In the genomic region with DNA sequence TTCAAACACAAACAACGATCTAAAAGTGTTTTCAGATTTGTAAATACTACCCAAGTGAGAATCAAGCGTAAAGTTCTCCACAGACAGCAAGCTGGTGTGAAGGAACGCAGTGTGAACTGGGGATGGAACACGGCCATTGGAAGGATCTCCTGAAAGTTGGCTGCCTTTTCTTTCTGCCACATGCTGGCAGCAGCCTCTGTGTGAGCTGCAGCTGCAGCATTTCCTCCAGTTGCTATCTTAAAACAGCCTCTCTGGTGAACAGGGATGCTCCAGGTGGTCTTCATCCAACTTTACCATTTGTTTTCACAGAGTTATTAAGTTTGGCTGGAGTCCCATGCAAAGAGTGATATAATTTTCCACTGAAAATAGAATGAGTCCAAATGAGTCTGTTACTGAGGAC, we compare ENCODE assay signal across 19 mouse cellular contexts.
DNase-seq lines count a peak whose midpoint lies in the region; ATAC-seq and TF ChIP-seq lines count a peak whose summit lies in the region.
"Had no signal": no experiment of that assay in that cellular context is flagged by ENCODE, and none has a peak within 500 bp of the region (broad histone marks: within the 10 kb centered on the region; RNA-seq: fewer than 3 reads in every experiment).

No protein-coding gene starts in this region.

- ATAC-seq in forebrain, embryonic 14.5 days = no peak
- ATAC-seq in forebrain, embryonic 11.5 days (replicated peaks; ENCODE audit: low FRiP score) = no peak
- 0 out of 2 replicates have a peak, but pooled peaks have one; percentile 36 for ATAC-seq in kidney, embryonic 15.5 days (replicated peaks; ENCODE audit: low FRiP score)
- ATAC-seq: forebrain, embryonic 16.5 days; intestine, embryonic 16.5 days had no signal

- no peak overlapping the region for H3K27ac ChIP-seq in forebrain, embryonic 14.5 days (ENCODE audit: low read depth, low read length)
- no peak overlapping the region for H3K27ac ChIP-seq in forebrain, embryonic 11.5 days (ENCODE audit: low read depth, low read length)
- H3K27ac ChIP-seq in kidney, embryonic 15.5 days = no peak overlapping the region
- no peak overlapping the region for H3K27ac ChIP-seq in left cerebral cortex, adult 2 months
- H3K27ac ChIP-seq: hindbrain, embryonic 14.5 days; limb, embryonic 10.5 days; neural tube, embryonic 12.5 days had no signal

- H3K36me3 ChIP-seq in forebrain, embryonic 14.5 days (ENCODE audit: control insufficient read depth, insufficient read depth, low read length) = no peaks in the 10 kb centered on the region
- no peaks in the 10 kb centered on the region for H3K36me3 ChIP-seq in forebrain, embryonic 11.5 days (ENCODE audit: control insufficient read depth, insufficient read depth, low read length)
- H3K36me3 ChIP-seq in kidney, embryonic 15.5 days = no peaks in the 10 kb centered on the region
- H3K36me3 ChIP-seq: limb, embryonic 10.5 days; neural tube, embryonic 12.5 days had no signal

- no peaks in the 10 kb centered on the region for H3K9me3 ChIP-seq in forebrain, embryonic 14.5 days (replicated peaks; ENCODE audit: control insufficient read depth, low read length)
- no peaks in the 10 kb centered on the region for H3K9me3 ChIP-seq in forebrain, embryonic 11.5 days (ENCODE audit: control insufficient read depth, low read length)
- H3K9me3 ChIP-seq in kidney, embryonic 15.5 days (replicated peaks) = no peaks in the 10 kb centered on the region
- H3K9me3 ChIP-seq: limb, embryonic 10.5 days; neural tube, embryonic 12.5 days had no signal

- DNase-seq in forebrain, embryonic 14.5 days (ENCODE audit: low spot score) = peak; percentile 9
- DNase-seq in forebrain, embryonic 11.5 days (ENCODE audit: low spot score) = no peak
- no peak for DNase-seq in kidney, postnatal 25 days
- peak; percentile 3 for DNase-seq in left cerebral cortex, postnatal 4 days
- DNase-seq in left cerebral cortex, adult 2 months (ENCODE audit: extremely low spot score in 1 of 2, low spot score in 2 of 2) = no peak
- DNase-seq in right cerebral cortex, postnatal 4 days = peak; percentile 10
- DNase-seq in right cerebral cortex, adult 2 months (ENCODE audit: low spot score in 2 of 2) = no peak
- DNase-seq: cerebellum, adult 11 months; cerebellum, postnatal 25 days; heart, adult 18-20 months; lung, adult 2 months; thymus, postnatal 25 days had no signal

- no peak overlapping the region for H3K4me3 ChIP-seq in forebrain, embryonic 14.5 days (ENCODE audit: low read depth, low read length)
- H3K4me3 ChIP-seq in forebrain, embryonic 11.5 days (ENCODE audit: low read depth, low read length) = no peak overlapping the region
- no peak overlapping the region for H3K4me3 ChIP-seq in kidney, embryonic 15.5 days (replicated peaks)
- H3K4me3 ChIP-seq in left cerebral cortex, adult 2 months = no peak overlapping the region
- H3K4me3 ChIP-seq: limb, embryonic 10.5 days; neural tube, embryonic 12.5 days had no signal

- no peak overlapping the region for H3K4me2 ChIP-seq in forebrain, embryonic 14.5 days (ENCODE audit: low read length)
- no peak overlapping the region for H3K4me2 ChIP-seq in forebrain, embryonic 11.5 days (ENCODE audit: low read depth, low read length, severe bottlenecking)
- no peak overlapping the region for H3K4me2 ChIP-seq in kidney, embryonic 15.5 days
- H3K4me2 ChIP-seq: hindbrain, embryonic 14.5 days; liver, embryonic 11.5 days; neural tube, embryonic 12.5 days had no signal

- no peak overlapping the region for H3K9ac ChIP-seq in forebrain, embryonic 14.5 days (ENCODE audit: low read length)
- no peak overlapping the region for H3K9ac ChIP-seq in forebrain, embryonic 11.5 days (ENCODE audit: low read length)
- no peak overlapping the region for H3K9ac ChIP-seq in kidney, embryonic 15.5 days
- H3K9ac ChIP-seq: hindbrain, embryonic 14.5 days; neural tube, embryonic 12.5 days had no signal

- intact Hi-C loops in left cerebral cortex, postnatal 4 days (cut with DNase I) = no loop called here
- intact Hi-C loops in left cerebral cortex, adult 2 months (cut with DNase I) = no loop called here

- no peak for TF ChIP-seq CTCF in left cerebral cortex, adult 2 months (IDR thresholded peaks at IDR 0.05)

- 75% methylated on average over 4 of the region's 4 CpGs for WGBS in forebrain, embryonic 14.5 days
- WGBS in forebrain, embryonic 11.5 days = 84% methylated on average over 4 of the region's 4 CpGs
- 54% methylated on average over 4 of the region's 4 CpGs for WGBS in kidney, embryonic 15.5 days

- H3K4me1 ChIP-seq in forebrain, embryonic 14.5 days (ENCODE audit: control insufficient read depth, insufficient read depth, low read length) = no peaks in the 10 kb centered on the region
- H3K4me1 ChIP-seq in forebrain, embryonic 11.5 days (replicated peaks; ENCODE audit: control insufficient read depth, insufficient read depth, low read length) = no peaks in the 10 kb centered on the region
- H3K4me1 ChIP-seq in kidney, embryonic 15.5 days = no peaks in the 10 kb centered on the region
- H3K4me1 ChIP-seq: limb, embryonic 10.5 days; neural tube, embryonic 12.5 days had no signal

- no peaks in the 10 kb centered on the region for H3K27me3 ChIP-seq in forebrain, embryonic 14.5 days (replicated peaks; ENCODE audit: control insufficient read depth, insufficient read depth, low read length)
- H3K27me3 ChIP-seq in forebrain, embryonic 11.5 days (ENCODE audit: control insufficient read depth, insufficient read depth, low read length) = no peaks in the 10 kb centered on the region
- no peaks in the 10 kb centered on the region for H3K27me3 ChIP-seq in kidney, embryonic 15.5 days
- H3K27me3 ChIP-seq: neural tube, embryonic 12.5 days had no signal

Comparison
In these comparisons a context has a peak if more than half of its experiments do, and no peak if none do; other contexts are left out.
1. DNase-seq: peak in forebrain, embryonic 14.5 days (single experiment), left cerebral cortex, postnatal 4 days (single experiment) and right cerebral cortex, postnatal 4 days (single experiment); none in forebrain, embryonic 11.5 days (single experiment), kidney, postnatal 25 days (0 of 2), left cerebral cortex, adult 2 months (0 of 2) and right cerebral cortex, adult 2 months (0 of 2).